Mouse (Mus musculus) intestine, embryonic 16.5 days (tissue): ENCODE data around the gene Enpp3. TPM values are rescaled to one million over a fixed set of nuclear protein-coding genes. Genes with fewer than 3 reads are reported as not detected.

Source experiments
- ATAC-seq: fragments of 200-750 bp; cut with Nextera tagmentation; 2 replicates; pipeline ENCODE4 v1.8.0; 2017; ENCODE audit warnings: moderate TSS enrichment, moderate library complexity
- H3K27ac ChIP-seq: fragments of 300-500 bp; sonication (generic); 2 replicates; pipeline ENCODE4 v1.5.1; 2014; ENCODE audit warnings: mild to moderate bottlenecking, low read length
- H3K27me3 ChIP-seq: fragments of 300-500 bp; sonication (generic); replicated peaks from 2 replicates; pipeline ENCODE4 v1.6.1; 2014; ENCODE audit warnings: low read length, control low read depth, mixed read lengths; ENCODE audit not compliant: control insufficient read depth, insufficient read depth
- H3K36me3 ChIP-seq: fragments of 300-500 bp; sonication (generic); 2 replicates; pipeline ENCODE4 v1.6.1; 2014; ENCODE audit warnings: low read length, control low read depth; ENCODE audit not compliant: control insufficient read depth, insufficient read depth
- H3K4me1 ChIP-seq: fragments of 300-500 bp; sonication (generic); 2 replicates; pipeline ENCODE4 v1.6.1; 2014; ENCODE audit warnings: low read length, control low read depth, mixed read lengths; ENCODE audit not compliant: control insufficient read depth, insufficient read depth
- H3K4me2 ChIP-seq: fragments of 300-500 bp; sonication (generic); 2 replicates; pipeline ENCODE4 v1.6.1; 2014; ENCODE audit warnings: low read depth, low read length, control low read depth
- H3K4me3 ChIP-seq: fragments of 300-500 bp; sonication (generic); 2 replicates; pipeline ENCODE4 v1.5.1; 2014; ENCODE audit warnings: mild to moderate bottlenecking, low read length
- H3K9ac ChIP-seq: fragments of 300-500 bp; sonication (generic); 2 replicates; pipeline ENCODE4 v1.6.1; 2014; ENCODE audit warnings: low read depth, low read length
- H3K9me3 ChIP-seq: fragments of 300-500 bp; sonication (generic); 2 replicates; pipeline ENCODE4 v1.6.1; 2016; ENCODE audit warnings: low read length, control low read depth; ENCODE audit not compliant: control insufficient read depth
- WGBS: fragments of 180-500 bp; shearing (Covaris S2); extraction: QIAGEN DNeasy Blood & Tissue Kit; methylation state at CpG from one replicate; pipeline ENCODE4 v1.1.7; 2014; 5-methylcytosine and 5-hydroxymethylcytosine counted together
- polyA plus RNA-seq: library from polyadenylated mRNA; unstranded; fragments of >200 nt; fragmentation: Nextera tagmentation; extraction: Ambion mirVana; gene quantifications from 2 replicates; pipeline ENCODE4 v1.2.1, GENCODE M21; 2015

Enpp3 gene
- 25.1 and 38.5 TPM in 2 replicates for polyA plus RNA-seq

DNA sequence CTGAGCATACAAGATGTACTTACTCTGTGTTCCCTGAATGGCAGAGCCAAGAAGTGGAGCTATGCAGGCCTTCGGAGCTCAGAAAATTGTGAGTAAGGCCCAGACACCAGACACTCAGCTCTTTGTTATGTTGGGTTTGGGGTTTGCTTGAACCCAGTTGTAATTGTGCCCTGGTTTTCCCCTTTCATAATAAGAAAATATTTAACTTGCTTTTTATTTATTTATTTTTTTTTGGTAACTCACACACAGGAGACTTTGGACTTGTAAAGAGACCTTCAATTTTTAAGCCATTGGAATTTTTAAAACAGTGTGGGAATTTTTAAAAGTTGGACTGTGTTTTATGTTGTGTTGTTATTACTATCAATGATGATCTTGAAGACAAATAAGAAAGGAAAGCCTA, at the start of gene Enpp3:
Gene Enpp3 (minus strand): TSS at position 148 of the 400 bp plus-strand sequence.
- Histone ChIP-seq H3K36me3 (no peaks in the 10 kb centered on the region), H3K9ac (no peak within 1 kb of the TSS), H3K4me2 (no peak within 1 kb of the TSS), H3K4me3 (no peak within 1 kb of the TSS), H3K27ac (no peak within 1 kb of the TSS), H3K27me3 (no peaks in the 10 kb centered on the region), H3K9me3 (no peaks in the 10 kb centered on the region), H3K4me1 (no peaks in the 10 kb centered on the region)
- no peak for ATAC-seq
- 89% methylated on average over 1 of the region's 1 CpGs for WGBS

- Histone ChIP-seq H3K9ac (no peak overlapping the region), H3K27ac (no peak overlapping the region), H3K4me3 (no peak overlapping the region), H3K36me3 (0 out of 2 replicates have a peak, but pooled peaks cover 3% of the 10 kb centered on the region), H3K9me3 (no peaks in the 10 kb centered on the region), H3K4me1 (no peaks in the 10 kb centered on the region), H3K27me3 (no peaks in the 10 kb centered on the region), H3K4me2 (no peak overlapping the region)
- ATAC-seq, result no peak
- WGBS, result 95% methylated on average over 7 of the region's 7 CpGs
Observed at GRCm38 (mm10) chr10:24888343-24888742, 45.7 kb upstream of the Enpp3 start.

GRCm38 (mm10) chr10:24886008-24886407, 43.4 kb upstream of the Enpp3 start:
- ATAC-seq, result no peak
- 82% methylated on average over 9 of the region's 9 CpGs for WGBS
- Histone ChIP-seq H3K4me1 (no peaks in the 10 kb centered on the region), H3K36me3 (peaks cover 3% of the 10 kb centered on the region; the same call in 1 of the 2 replicates), H3K4me3 (no peak overlapping the region), H3K27me3 (no peaks in the 10 kb centered on the region), H3K9me3 (no peaks in the 10 kb centered on the region), H3K27ac (no peak overlapping the region), H3K9ac (no peak overlapping the region), H3K4me2 (no peak overlapping the region)

GRCm38 (mm10) chr10:24873624-24874023, 31.0 kb upstream of the Enpp3 start:
- Histone ChIP-seq H3K9me3 (no peaks in the 10 kb centered on the region), H3K4me2 (no peak overlapping the region), H3K4me1 (no peaks in the 10 kb centered on the region), H3K27ac (no peak overlapping the region), H3K36me3 (0 out of 2 replicates have a peak, but pooled peaks cover 6% of the 10 kb centered on the region), H3K27me3 (no peaks in the 10 kb centered on the region), H3K4me3 (no peak overlapping the region), H3K9ac (no peak overlapping the region)
- no peak for ATAC-seq
- WGBS, result 82% methylated on average over 4 of the region's 4 CpGs

DNA sequence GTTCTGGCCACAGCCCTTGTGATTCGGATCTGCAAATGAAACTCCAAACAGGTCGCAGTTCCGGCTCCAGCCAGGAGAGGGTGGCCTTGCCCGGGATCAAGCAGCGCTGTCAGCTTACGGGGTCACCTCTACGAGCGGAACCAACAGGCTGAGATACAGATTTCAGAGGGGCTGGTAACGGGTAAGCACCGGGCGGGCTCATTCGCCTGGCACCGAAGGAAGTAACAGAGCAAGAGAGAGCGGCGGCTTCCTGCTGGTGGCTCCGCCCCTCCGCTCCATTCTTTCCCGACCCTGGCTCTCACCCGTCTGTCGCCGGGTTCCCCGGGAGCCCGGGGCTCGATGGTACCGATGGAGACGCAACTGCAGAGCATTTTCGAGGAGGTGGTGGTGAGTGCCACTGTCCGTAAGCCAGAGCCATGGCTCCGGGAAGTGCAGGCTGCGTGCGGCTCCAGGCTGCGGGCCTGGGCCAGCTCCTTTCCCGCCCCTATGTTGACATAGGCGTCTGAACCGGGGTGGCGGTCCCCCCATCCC, 27.2 kb upstream of the Enpp3 start, which contains the start of gene Med23:
Gene Med23 (plus strand): TSS at position 227 of the 531 bp plus-strand sequence.
- no peaks in the 10 kb centered on the region for H3K36me3 ChIP-seq
- peak within 1 kb of the TSS; percentile 59 for H3K4me2 ChIP-seq
- peak within 1 kb of the TSS; percentile 75 for H3K4me3 ChIP-seq
- H3K27ac ChIP-seq, result no peak within 1 kb of the TSS
- H3K9ac ChIP-seq, result peak within 1 kb of the TSS; percentile 85
- H3K9me3 ChIP-seq, result no peaks in the 10 kb centered on the region
- H3K4me1 ChIP-seq, result no peaks in the 10 kb centered on the region
- H3K27me3 ChIP-seq, result no peaks in the 10 kb centered on the region
- peak; percentile 100 for ATAC-seq
- under 1% methylated on average over 36 of the region's 36 CpGs for WGBS

DNA sequence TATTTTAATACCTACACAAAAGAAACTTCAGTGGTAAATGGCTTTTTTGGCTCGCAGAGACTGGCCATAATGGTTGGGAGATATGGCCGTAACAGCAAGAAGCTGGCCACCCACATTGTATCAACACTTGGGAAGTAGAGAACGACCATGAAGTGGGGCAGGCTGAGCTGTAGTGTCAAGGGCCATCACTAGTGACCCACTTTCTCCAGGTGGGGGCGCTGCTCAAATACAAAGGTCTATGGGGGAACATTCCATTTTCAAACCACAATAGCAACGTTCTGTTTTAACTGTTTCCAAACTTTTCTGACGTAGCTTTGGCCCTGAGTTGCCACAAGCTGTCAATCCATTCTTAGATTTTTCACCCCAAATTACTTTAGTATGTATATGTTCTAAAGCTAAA, 21.8 kb upstream of the Enpp3 start:
- Histone ChIP-seq H3K27ac (no peak overlapping the region), H3K27me3 (no peaks in the 10 kb centered on the region), H3K4me3 (no peak overlapping the region), H3K4me2 (no peak overlapping the region), H3K4me1 (no peaks in the 10 kb centered on the region), H3K9ac (no peak overlapping the region), H3K36me3 (no peaks in the 10 kb centered on the region), H3K9me3 (no peaks in the 10 kb centered on the region)
- ATAC-seq, result no peak
- 70% methylated on average over 6 of the region's 6 CpGs for WGBS

DNA sequence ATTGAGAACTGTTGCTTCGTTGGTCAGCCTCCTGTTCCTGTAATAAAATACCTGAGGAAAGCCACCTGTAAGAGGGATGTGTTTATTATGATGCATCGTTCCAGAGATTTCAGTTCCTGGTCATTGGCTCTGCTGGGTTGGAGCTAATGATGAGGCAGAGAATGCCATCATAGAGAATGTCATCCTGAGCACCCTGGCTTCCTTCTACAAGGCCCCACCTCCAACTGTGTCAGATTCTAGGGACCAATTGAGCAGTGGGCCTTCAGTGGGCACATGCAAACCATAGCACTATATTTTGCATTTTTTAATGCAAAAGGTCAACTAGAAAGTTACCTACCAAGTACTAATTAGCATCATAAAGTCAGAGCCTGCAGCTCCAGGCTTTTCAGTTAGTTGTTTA, 20.5 kb upstream of the Enpp3 start:
- Histone ChIP-seq H3K27ac (no peak overlapping the region), H3K9ac (no peak overlapping the region), H3K36me3 (no peaks in the 10 kb centered on the region), H3K27me3 (no peaks in the 10 kb centered on the region), H3K4me3 (no peak overlapping the region), H3K4me2 (no peak overlapping the region), H3K9me3 (no peaks in the 10 kb centered on the region), H3K4me1 (no peaks in the 10 kb centered on the region)
- no peak for ATAC-seq
- 69% methylated on average over 2 of the region's 2 CpGs for WGBS

DNA sequence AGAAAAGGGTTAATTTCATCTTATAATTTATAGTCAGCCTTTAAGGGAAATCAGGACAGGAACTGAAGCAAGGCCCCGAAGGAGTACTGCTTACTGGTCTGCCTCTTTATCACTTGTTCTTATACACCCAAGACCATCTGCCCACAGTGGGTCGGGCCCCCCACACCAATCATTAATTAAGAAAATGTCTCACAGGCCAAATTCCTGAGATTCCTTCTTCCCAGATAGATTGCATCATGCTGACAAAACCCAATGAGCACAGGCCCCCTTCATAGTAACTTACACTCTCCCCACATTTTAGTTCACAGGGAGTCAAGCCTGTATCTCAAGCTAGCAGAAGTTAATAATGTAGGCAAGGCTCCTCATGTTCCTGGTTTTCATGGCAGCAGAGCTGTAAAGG, 625 bp downstream of the Enpp3 start:
- no peak for ATAC-seq
- WGBS, result 21% methylated on average over 2 of the region's 2 CpGs
- Histone ChIP-seq H3K27me3 (no peaks in the 10 kb centered on the region), H3K36me3 (no peaks in the 10 kb centered on the region), H3K27ac (no peak overlapping the region), H3K4me3 (no peak overlapping the region), H3K4me1 (no peaks in the 10 kb centered on the region), H3K9ac (no peak overlapping the region), H3K9me3 (no peaks in the 10 kb centered on the region), H3K4me2 (no peak overlapping the region)

GRCm38 (mm10) chr10:24840795-24841194, 1.8 kb downstream of the Enpp3 start:
- H3K36me3 ChIP-seq, result no peaks in the 10 kb centered on the region
- ATAC-seq, result no peak
- H3K9me3 ChIP-seq, result no peaks in the 10 kb centered on the region
- 90% methylated on average over 4 of the region's 4 CpGs for WGBS
- no peak overlapping the region for H3K9ac ChIP-seq
- H3K4me3 ChIP-seq, result no peak overlapping the region
- no peak overlapping the region for H3K4me2 ChIP-seq
- H3K4me1 ChIP-seq, result peaks cover 6% of the 10 kb centered on the region; the same call in 1 of the 2 replicates
- no peaks in the 10 kb centered on the region for H3K27me3 ChIP-seq
- H3K27ac ChIP-seq, result no peak overlapping the region
